Mouse (Mus musculus) intestine, embryonic 15.5 days (tissue): ENCODE results near the gene Gm49405. TPM values are rescaled to one million over a fixed set of nuclear protein-coding genes. Genes with fewer than 3 reads are reported as not detected.
A peak's percentile ranks its signal among the peaks of the same experiment; 100 is the strongest.
"Not testable (repeated sequence)": the region's sequence is repeated elsewhere in the genome, so short reads cannot be mapped to it uniquely, and the experiment has no call there.

ENCODE experiments used
- ATAC-seq: fragments of 200-750 bp; cut with Nextera tagmentation; 2 replicates; pipeline ENCODE4 v1.8.0; 2017; ENCODE audit warnings: moderate TSS enrichment, moderate library complexity
- H3K27ac ChIP-seq: fragments of 300-500 bp; sonication (generic); 2 replicates; pipeline ENCODE4 v1.5.1; 2015; ENCODE audit warnings: mild to moderate bottlenecking, inconsistent platforms
- H3K27me3 ChIP-seq: fragments of 300-500 bp; sonication (generic); replicated peaks from 2 replicates; pipeline ENCODE4 v1.6.1; 2015; ENCODE audit warnings: inconsistent platforms
- H3K36me3 ChIP-seq: fragments of 300-500 bp; sonication (generic); 2 replicates; pipeline ENCODE4 v1.6.1; 2015; ENCODE audit warnings: inconsistent platforms
- H3K4me1 ChIP-seq: fragments of 300-500 bp; sonication (generic); replicated peaks from 2 replicates; pipeline ENCODE4 v1.6.1; 2015; ENCODE audit warnings: inconsistent platforms
- H3K4me2 ChIP-seq: fragments of 300-500 bp; sonication (generic); replicated peaks from 2 replicates; pipeline ENCODE4 v1.6.1; 2015; ENCODE audit warnings: mild to moderate bottlenecking, inconsistent platforms
- H3K4me3 ChIP-seq: fragments of 300-500 bp; sonication (generic); replicated peaks from 2 replicates; pipeline ENCODE4 v1.5.1; 2015; ENCODE audit warnings: inconsistent platforms
- H3K9ac ChIP-seq: fragments of 300-500 bp; sonication (generic); 2 replicates; pipeline ENCODE4 v1.6.1; 2015; ENCODE audit warnings: inconsistent platforms
- H3K9me3 ChIP-seq: fragments of 300-500 bp; sonication (generic); 2 replicates; pipeline ENCODE4 v1.6.1; 2016; ENCODE audit warnings: inconsistent platforms
- WGBS: fragments of 180-500 bp; shearing (Covaris S2); methylation state at CpG from one replicate; pipeline ENCODE4 v1.1.7; 2015; 5-methylcytosine and 5-hydroxymethylcytosine counted together
- polyA plus RNA-seq: library from polyadenylated mRNA; unstranded; fragments of >200 nt; fragmentation: Nextera tagmentation; extraction: Ambion mirVana; gene quantifications from 2 replicates; pipeline ENCODE4 v1.2.1, GENCODE M21; 2015

Gm49405 gene
- 2.1 and 2.6 TPM in 2 replicates for polyA plus RNA-seq

GRCm38 (mm10) chr19:4000119-4000900 is at the start of gene Gm49405, which contains the start of gene Nudt8:
Gene Gm49405 (plus strand): TSS chr19:4000626.
Gene Nudt8 (plus strand): TSS chr19:4000580.
- no peaks in the 10 kb centered on the region for H3K27me3 ChIP-seq
- peak; percentile 95 for ATAC-seq
- no peaks in the 10 kb centered on the region for H3K9me3 ChIP-seq
- H3K4me3 ChIP-seq, result peak within 1 kb of the TSS; percentile 61
- under 1% methylated on average over 64 of the region's 64 CpGs for WGBS
- peak within 1 kb of the TSS; percentile 92 for H3K9ac ChIP-seq
- peak within 1 kb of the TSS; percentile 79 for H3K4me2 ChIP-seq
- H3K36me3 ChIP-seq, result no peaks in the 10 kb centered on the region; the same call in 1 of the 2 replicates
- H3K4me1 ChIP-seq, result peaks cover 26% of the 10 kb centered on the region
- peak within 1 kb of the TSS; percentile 97 for H3K27ac ChIP-seq

GRCm38 (mm10) chr19:3951461-3951860 is 49.0 kb upstream of the Gm49405 start:
- Histone ChIP-seq H3K9ac (no peak overlapping the region), H3K9me3 (no peaks in the 10 kb centered on the region), H3K4me1 (peaks cover 2% of the 10 kb centered on the region; the same call in 1 of the 2 replicates), H3K27me3 (no peaks in the 10 kb centered on the region), H3K27ac (no peak overlapping the region), H3K36me3 (no peaks in the 10 kb centered on the region), H3K4me2 (no peak overlapping the region), H3K4me3 (no peak overlapping the region)
- ATAC-seq, result no peak

- Histone ChIP-seq H3K4me2 (no peak overlapping the region), H3K4me1 (peaks cover 2% of the 10 kb centered on the region; the same call in 1 of the 2 replicates), H3K36me3 (no peaks in the 10 kb centered on the region), H3K9me3 (no peaks in the 10 kb centered on the region), H3K27me3 (no peaks in the 10 kb centered on the region), H3K9ac (no peak overlapping the region), H3K4me3 (no peak overlapping the region), H3K27ac (no peak overlapping the region)
- no peak for ATAC-seq
- WGBS, result 39% methylated on average over 1 of the region's 1 CpGs
Measured at GRCm38 (mm10) chr19:3952099-3952498, 48.3 kb upstream of the Gm49405 start.

- ATAC-seq, result no peak
- H3K9me3 ChIP-seq, result no peaks in the 10 kb centered on the region
- no peaks in the 10 kb centered on the region for H3K36me3 ChIP-seq
- no peak overlapping the region for H3K9ac ChIP-seq
- H3K27ac ChIP-seq, result no peak overlapping the region
- H3K4me1 ChIP-seq, result peaks cover 2% of the 10 kb centered on the region; the same call in 1 of the 2 replicates
- no peaks in the 10 kb centered on the region for H3K27me3 ChIP-seq
- 76% methylated on average over 3 of the region's 3 CpGs for WGBS
- no peak overlapping the region for H3K4me3 ChIP-seq
- no peak overlapping the region for H3K4me2 ChIP-seq
Measured at GRCm38 (mm10) chr19:3955033-3955432, 45.4 kb upstream of the Gm49405 start.

- no peak overlapping the region for H3K4me3 ChIP-seq
- no peak overlapping the region for H3K4me2 ChIP-seq
- WGBS, result 40% methylated on average over 4 of the region's 4 CpGs
- H3K27ac ChIP-seq, result no peak overlapping the region
- H3K9ac ChIP-seq, result no peak overlapping the region
- peak; percentile 72 for ATAC-seq
- H3K36me3 ChIP-seq, result no peaks in the 10 kb centered on the region
- no peaks in the 10 kb centered on the region for H3K9me3 ChIP-seq
- no peaks in the 10 kb centered on the region for H3K27me3 ChIP-seq
- peaks cover 2% of the 10 kb centered on the region; the same call in 1 of the 2 replicates for H3K4me1 ChIP-seq
Measured at GRCm38 (mm10) chr19:3955804-3956203, 44.6 kb upstream of the Gm49405 start.

GRCm38 (mm10) chr19:3957296-3958036 is 43.0 kb upstream of the Gm49405 start:
- H3K9me3 ChIP-seq, result not testable (repeated sequence)

GRCm38 (mm10) chr19:3958470-3958869 is 42.0 kb upstream of the Gm49405 start, which contains the start of gene Aldh3b3:
Gene Aldh3b3 (plus strand): TSS chr19:3958645.
- no peaks in the 10 kb centered on the region for H3K9me3 ChIP-seq
- no peak within 1 kb of the TSS for H3K4me2 ChIP-seq
- H3K27ac ChIP-seq, result no peak within 1 kb of the TSS
- H3K4me1 ChIP-seq, result peaks cover 2% of the 10 kb centered on the region; the same call in 1 of the 2 replicates
- 63% methylated on average over 4 of the region's 4 CpGs for WGBS
- no peak within 1 kb of the TSS for H3K4me3 ChIP-seq
- H3K27me3 ChIP-seq, result no peaks in the 10 kb centered on the region
- H3K9ac ChIP-seq, result no peak within 1 kb of the TSS
- no peaks in the 10 kb centered on the region for H3K36me3 ChIP-seq
- no peak for ATAC-seq

More at GRCm38 (mm10) chr19:3957296-3958036, 43.0 kb upstream of the Gm49405 start:
- not testable (repeated sequence) for H3K4me3 ChIP-seq, H3K4me1 ChIP-seq, H3K27me3 ChIP-seq, H3K36me3 ChIP-seq, H3K4me2 ChIP-seq, H3K27ac ChIP-seq, H3K9ac ChIP-seq, ATAC-seq
- 77% methylated on average over 5 of the region's 5 CpGs for WGBS

- no peak overlapping the region for H3K4me2 ChIP-seq
- no peak overlapping the region for H3K27ac ChIP-seq
- H3K27me3 ChIP-seq, result no peaks in the 10 kb centered on the region
- H3K9ac ChIP-seq, result no peak overlapping the region
- peaks cover 2% of the 10 kb centered on the region; the same call in 1 of the 2 replicates for H3K4me1 ChIP-seq
- H3K9me3 ChIP-seq, result no peaks in the 10 kb centered on the region
- H3K36me3 ChIP-seq, result no peaks in the 10 kb centered on the region
- ATAC-seq, result no peak
- H3K4me3 ChIP-seq, result no peak overlapping the region
Measured at GRCm38 (mm10) chr19:3959030-3959429, 41.4 kb upstream of the Gm49405 start.

- H3K9me3 ChIP-seq, result no peaks in the 10 kb centered on the region
- H3K27me3 ChIP-seq, result no peaks in the 10 kb centered on the region
- no peak overlapping the region for H3K9ac ChIP-seq
- H3K36me3 ChIP-seq, result no peaks in the 10 kb centered on the region
- H3K27ac ChIP-seq, result no peak overlapping the region
- H3K4me2 ChIP-seq, result no peak overlapping the region
- no peak overlapping the region for H3K4me3 ChIP-seq
- no peak for ATAC-seq
- 72% methylated on average over 5 of the region's 5 CpGs for WGBS
- H3K4me1 ChIP-seq, result peaks cover 2% of the 10 kb centered on the region; the same call in 1 of the 2 replicates
Measured at GRCm38 (mm10) chr19:3960211-3960610, 40.2 kb upstream of the Gm49405 start.

- not testable (repeated sequence) for H3K9me3 ChIP-seq, H3K4me2 ChIP-seq, H3K4me1 ChIP-seq, H3K27ac ChIP-seq, H3K9ac ChIP-seq, H3K27me3 ChIP-seq, ATAC-seq, H3K36me3 ChIP-seq, H3K4me3 ChIP-seq
- 86% methylated on average over 6 of the region's 6 CpGs for WGBS
Measured at GRCm38 (mm10) chr19:3961805-3962204, 38.6 kb upstream of the Gm49405 start.

- no peak for ATAC-seq
- Histone ChIP-seq H3K4me1 (no peaks in the 10 kb centered on the region), H3K4me2 (no peak overlapping the region), H3K27ac (no peak overlapping the region), H3K4me3 (no peak overlapping the region), H3K9ac (no peak overlapping the region), H3K9me3 (no peaks in the 10 kb centered on the region), H3K36me3 (no peaks in the 10 kb centered on the region), H3K27me3 (no peaks in the 10 kb centered on the region)
- WGBS, result 15% methylated on average over 2 of the region's 2 CpGs
Measured at GRCm38 (mm10) chr19:3962469-3962868, 38.0 kb upstream of the Gm49405 start.

GRCm38 (mm10) chr19:3964030-3964429 is 36.4 kb upstream of the Gm49405 start:
- 74% methylated on average over 4 of the region's 4 CpGs for WGBS

More at GRCm38 (mm10) chr19:3964030-3964429, 36.4 kb upstream of the Gm49405 start:
- Histone ChIP-seq H3K4me2 (no peak overlapping the region), H3K36me3 (no peaks in the 10 kb centered on the region), H3K9me3 (no peaks in the 10 kb centered on the region), H3K27me3 (no peaks in the 10 kb centered on the region), H3K4me3 (no peak overlapping the region), H3K27ac (no peak overlapping the region), H3K9ac (no peak overlapping the region), H3K4me1 (no peaks in the 10 kb centered on the region)
- no peak for ATAC-seq
